Mouse (Mus musculus) left cerebral cortex, postnatal 14 days (tissue): ENCODE measurements around the gene Tmem62. TPM values are rescaled to one million over a fixed set of nuclear protein-coding genes. Genes with fewer than 3 reads are reported as not detected.
"Not testable (repeated sequence)": the region's sequence is repeated elsewhere in the genome, so short reads cannot be mapped to it uniquely, and the experiment has no call there.

Source experiments
- DNase-seq, 2 experiments: peaks; one replicate each; pipeline ENCODE4 v3.0.0; 2021 to 2022; ENCODE audit warnings: low spot score in 2 of 2, mixed read lengths in 1 of 2
- intact Hi-C: fragments of 180-260 bp; cut with DNase I; formaldehyde crosslinking; loops from one replicate; pipeline ENCODE4 v1.15.1; 2025
- total RNA-seq, 2 experiments: library from RNA; stranded (reverse); gene quantifications; 2 replicates each; pipeline ENCODE4 v1.2.3; 2021

Tmem62 gene
- total RNA-seq, 2 experiments from 2014 or later: 23.9 to 24.4 TPM

DNA sequence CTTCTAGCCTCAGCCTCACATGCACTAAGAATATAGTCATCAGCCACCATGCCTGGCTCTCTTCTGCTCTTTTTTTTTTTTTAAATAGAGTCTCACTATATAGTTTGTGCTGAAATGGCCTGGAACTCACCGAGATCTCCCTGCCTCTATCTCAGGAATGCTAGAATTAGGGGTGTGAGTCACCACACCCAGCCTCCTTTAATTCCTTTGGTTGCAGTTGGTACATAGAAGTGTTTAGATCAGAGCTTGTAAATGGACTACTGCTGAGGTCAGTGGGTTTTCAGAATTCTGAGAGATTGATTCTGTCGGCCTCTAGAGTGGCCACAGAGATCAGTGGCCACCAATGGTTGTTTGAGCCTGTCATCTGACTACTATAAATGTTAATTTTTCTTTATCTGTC, 4.0 kb downstream of the Tmem62 start:
- no peak for DNase-seq
- intact Hi-C loops: no loop called here

DNA sequence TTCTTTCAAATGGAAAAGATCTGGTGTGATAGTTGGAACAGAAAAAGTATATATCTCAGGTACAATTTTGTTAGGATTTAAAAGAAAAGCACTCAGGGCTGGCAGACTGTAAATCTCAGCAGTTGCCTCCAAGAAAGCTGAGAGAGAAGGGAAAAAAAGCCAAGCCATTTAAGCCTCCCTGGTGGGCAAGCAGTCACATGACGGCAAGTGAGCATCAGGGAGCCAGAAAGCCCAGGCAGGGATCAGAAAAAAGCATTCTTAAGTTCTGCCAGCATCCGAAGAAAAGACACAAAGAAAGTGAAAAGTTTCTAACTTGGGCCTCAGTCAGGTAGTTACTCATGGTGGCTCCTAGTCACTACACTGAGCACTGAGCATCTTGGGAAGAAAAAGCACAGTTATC, 6.8 kb downstream of the Tmem62 start:
- no peak for DNase-seq
- intact Hi-C loops: no loop called here

DNA sequence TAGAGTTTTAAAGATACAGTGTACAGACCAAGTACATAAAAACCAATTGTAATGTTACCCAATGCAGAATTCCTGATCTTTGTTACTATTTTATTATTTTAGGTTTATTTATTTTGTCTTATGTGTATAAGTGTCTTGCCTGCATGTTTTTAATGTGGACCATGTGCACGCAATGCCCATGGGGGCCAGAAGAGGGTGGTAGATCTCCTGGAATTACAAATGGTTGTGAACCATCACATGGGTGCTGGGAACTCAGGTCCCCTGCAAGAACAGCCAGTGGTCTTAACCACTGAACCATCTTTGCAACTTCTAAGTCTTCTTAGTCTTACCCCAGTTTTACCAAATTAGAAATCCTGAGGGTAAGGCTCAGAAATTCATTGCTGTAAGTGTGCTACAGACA, 8.4 kb downstream of the Tmem62 start:
- no peak for DNase-seq
- intact Hi-C loops: no loop called here

DNA sequence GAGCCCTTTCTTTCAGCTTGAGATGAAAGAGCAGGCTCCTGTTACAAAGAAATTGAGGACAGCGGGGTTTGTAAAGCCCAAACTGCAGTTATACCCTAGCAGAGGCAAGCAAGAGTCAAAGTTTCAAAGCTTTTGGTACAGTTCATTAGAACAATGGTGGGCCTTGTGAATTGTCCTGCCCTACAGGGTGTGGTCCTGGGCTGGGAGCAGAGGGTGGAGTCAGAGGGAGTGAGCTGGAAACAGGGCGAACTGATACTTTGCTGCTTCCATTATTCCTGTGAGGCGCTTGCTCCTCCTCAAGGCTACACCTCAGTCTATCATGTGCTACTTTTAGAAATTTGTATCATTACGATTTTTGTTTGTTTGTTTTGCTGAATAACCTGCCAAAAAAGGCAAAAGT, 14.4 kb downstream of the Tmem62 start:
- DNase-seq: no peak
- intact Hi-C loops: no loop called here

DNA sequence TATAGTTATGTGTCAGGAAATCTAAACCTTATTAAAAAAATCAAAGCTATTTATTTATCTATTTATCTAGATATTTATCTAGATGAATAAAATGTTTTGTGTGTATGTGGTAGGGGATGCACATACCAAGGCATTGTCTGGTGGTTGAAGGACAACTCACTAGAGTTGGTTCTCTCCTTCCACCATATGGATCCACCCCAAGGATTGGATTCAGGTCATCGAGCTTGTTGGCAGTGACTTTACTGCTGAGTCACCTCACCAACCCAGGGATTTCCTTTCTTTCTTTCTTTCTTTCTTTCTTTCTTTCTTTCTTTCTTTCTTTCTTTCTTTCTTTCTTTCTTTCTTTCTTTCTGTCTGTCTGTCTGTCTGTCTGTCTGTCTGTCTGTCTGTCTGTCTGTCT, 19.8 kb downstream of the Tmem62 start:
- DNase-seq, intact Hi-C loops: not testable (repeated sequence)

DNA sequence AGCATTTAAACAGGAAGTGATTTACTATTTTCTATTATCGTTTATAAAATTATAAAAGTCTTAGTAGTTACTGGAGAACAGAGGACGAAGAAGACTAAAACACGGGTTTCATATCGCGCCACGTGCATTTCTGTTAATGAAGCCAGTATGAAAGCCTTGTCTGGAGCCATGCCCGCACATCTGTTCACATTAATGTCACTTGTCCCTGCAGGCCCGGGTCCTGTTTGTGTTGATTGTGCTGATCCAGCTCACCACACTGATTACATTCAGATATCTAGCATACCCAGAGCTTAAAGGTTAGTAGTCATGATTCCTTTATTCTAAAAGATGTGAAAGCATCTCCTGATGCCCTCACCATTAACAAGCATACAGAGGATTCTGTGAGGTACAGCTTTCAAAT, 22.0 kb downstream of the Tmem62 start:
- no peak for DNase-seq
- intact Hi-C loops: no loop called here

DNA sequence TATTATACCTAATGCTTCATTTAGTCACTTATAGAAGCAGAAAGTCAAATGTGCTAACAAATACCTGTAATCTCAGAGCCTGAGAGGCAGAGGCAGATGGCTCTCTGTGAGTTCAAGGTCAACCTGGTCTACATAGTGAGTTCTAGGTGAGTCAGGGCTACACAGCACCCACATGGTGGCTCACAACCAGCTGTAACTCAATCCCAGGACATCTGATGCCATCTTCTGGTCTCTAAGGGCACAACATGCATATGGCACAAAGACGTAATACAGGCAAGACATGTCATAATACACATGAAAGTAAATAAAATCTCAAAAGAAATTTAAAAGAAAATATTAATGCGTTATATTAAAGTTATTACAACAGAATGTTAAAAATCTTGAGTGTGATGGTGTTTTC, 26.8 kb downstream of the Tmem62 start:
- intact Hi-C loops: no loop called here
- peak in 1 of 2 experiments; percentile 27 for DNase-seq

DNA sequence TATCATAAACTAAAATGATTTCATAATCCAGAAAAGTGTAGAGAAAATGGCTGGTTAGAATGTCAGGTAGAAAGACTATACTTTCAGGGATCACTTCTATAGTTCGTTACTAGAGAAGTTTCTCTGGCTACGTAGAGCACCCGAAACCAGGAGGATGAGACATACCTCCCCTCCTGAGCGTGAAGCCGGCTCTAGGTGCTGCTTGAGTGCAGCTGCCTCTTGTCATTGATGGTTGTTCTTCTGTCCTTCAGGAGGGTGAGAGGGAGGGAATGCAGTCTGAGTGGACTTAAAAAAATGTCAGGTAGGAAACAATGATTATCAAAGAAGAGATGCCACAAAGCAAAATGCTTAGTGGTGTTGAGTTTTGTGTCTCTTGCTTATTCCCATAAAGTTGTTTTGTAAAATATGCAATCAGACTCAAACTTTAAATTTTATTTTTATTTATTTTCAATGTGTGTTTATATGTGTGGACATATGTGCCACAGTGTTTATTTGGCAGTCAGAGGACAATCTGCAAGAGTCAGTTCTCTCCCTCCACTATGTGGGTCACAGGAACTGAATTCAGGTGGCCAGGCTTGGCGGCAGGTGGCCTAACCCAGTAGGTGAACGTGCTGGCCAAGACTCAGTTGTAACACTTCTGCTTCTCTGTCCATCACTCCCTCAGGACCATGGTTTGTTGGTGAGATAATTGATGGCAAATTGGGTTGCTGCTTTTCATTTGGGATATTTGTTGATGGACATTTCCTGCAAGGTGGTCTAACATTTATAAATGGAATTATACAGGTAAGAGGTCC, 27.4 kb downstream of the Tmem62 start:
- intact Hi-C loops: no loop called here
- no peak for DNase-seq

DNA sequence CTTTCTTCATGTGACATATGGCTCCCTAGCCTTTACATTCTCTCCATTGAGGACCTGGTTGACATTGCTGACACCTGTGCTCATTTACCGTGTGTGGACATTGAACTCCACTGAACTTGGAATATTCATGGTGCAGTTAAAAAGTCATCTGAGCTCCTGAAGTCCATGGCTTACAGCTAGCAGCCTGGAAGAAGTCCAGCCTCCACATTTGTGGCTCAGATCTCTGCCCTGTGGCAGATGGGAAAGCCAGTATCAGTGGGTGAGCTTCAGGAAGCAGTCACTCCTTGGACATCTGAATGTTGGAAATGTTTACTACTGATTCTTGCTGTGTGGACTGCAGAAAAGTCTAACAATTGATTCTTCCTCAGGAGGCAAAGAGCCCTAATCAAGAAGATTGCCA, 30.2 kb downstream of the Tmem62 start:
- intact Hi-C loops: no loop called here
- no peak for DNase-seq

DNA sequence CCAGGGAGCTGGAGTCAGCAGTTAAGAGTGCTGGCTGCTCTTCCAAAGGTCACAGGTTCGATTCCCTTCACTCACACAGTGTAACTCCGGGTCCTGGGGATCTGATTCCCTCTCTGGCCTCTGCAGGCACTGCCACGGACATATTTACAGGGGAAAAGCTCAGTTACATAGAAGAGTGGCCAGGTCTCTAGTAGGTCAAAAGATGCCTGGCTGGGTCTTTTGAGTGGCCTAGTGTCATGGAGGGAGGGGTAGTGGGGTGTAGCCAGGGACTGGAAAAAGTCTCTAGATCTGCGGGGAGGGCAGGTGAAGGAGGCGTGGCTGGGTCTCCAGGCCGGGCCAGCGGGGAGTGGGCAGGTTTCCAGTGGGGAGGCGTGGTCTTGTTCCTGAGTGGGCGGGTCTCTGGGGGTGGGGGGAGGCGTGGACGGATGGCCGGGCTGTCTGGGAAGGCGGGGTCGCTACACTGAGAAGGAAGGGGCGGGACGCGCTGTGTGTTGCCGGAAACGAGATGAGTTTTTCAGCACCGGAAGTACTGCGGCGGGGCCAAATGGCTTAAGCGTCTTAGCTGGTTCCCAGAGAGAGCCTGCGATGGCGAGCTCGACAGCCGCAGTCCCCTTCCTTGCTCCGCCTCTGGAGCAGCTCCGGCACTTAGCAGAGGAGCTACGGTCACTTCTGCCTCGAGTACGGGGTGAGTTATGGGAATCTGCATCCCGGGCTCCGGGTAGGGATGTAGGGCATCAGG, 31.3 kb downstream of the Tmem62 start, which contains the start of gene Ccndbp1:
Ccndbp1 (plus strand) TSS at position 479 of the 739 bp plus-strand sequence.
- intact Hi-C loops: no loop called here
- DNase-seq: peak; percentile 79 to 84

DNA sequence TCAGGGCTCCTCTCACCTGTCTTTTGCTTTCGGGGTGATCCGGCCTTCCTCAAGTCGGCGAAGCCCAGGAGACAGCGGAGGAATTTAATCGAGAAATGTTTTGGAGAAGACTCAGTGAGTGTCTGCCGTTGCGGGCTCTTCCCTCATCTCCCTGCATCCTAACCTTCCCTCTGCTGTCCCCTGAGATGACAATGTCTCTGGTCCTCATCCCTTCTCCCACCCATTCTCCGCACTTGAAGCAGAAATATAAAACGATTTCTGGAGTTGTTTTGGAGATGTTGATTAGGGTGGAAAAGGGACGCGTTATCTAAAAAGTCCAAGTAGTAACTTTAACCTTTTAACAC, 31.8 kb downstream of the Tmem62 start:
- intact Hi-C loops: no loop called here
- no peak for DNase-seq

DNA sequence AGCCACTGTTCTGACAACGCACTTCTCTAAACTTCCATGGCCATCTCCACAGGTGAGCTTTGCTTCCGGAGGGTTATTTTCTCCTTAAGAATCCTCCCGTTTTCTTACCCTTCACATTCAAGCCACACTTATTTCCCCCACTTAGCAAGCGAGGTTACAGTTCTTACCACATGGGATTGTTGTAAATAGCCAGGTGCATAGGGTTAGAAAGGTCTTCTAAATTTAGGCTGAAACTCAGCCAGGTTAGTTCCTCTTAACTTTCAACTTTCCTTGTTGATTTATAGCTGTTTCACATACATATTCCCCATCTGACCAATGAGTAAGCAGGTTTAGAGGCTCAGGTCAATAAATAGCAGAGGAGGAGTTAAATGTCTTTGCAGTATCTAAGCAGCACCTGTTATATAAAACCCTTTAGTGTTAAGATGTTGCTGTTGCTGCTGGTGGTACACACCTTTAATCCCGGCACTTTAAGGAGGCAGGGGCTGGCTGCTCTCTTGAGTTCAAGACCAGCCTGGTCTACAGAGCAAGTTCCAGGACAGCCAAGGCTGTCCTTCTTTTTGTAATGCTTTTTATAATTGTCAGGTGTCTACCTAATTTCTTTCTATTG, 32.4 kb downstream of the Tmem62 start:
- intact Hi-C loops: no loop called here
- DNase-seq: no peak

DNA sequence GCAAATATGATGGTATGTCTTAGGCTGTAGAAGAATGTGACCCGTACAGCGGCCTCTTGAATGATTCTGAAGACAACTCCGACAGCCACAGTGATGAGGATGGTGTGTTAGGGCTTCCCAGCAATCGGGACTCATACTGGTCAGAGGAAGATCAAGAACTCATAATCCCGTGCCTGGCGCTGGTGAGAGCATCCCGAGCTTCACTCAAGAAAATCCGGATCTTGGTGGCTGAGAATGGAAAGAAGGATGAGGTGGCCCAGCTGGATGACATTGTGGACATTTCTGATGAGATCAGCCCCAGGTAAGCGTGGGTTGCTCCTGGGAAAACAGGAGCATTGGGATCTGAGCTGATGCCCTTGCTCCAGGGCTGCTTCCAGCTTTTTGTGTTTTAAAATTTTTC, 35.9 kb downstream of the Tmem62 start:
- intact Hi-C loops: no loop called here
- no peak for DNase-seq

DNA sequence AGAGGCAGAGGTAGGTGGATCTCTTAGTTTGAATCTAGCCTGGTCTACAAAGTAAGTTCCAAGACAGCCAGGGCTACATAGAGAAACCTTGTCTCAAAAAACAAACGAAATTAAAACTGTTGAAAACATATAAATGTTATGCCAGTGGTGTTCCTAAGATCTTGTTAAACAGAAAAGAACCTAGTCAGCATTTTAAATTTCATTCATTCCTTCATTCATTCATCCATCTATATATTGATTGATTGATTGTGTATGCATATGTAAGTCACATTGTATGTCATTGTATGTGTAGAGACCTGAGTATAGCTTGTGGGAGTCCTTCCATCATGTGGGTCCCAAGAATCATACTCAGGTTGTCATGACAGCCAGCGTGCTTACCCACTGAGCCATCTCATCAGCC, 38.7 kb downstream of the Tmem62 start:
- intact Hi-C loops: no loop called here
- no peak for DNase-seq

DNA sequence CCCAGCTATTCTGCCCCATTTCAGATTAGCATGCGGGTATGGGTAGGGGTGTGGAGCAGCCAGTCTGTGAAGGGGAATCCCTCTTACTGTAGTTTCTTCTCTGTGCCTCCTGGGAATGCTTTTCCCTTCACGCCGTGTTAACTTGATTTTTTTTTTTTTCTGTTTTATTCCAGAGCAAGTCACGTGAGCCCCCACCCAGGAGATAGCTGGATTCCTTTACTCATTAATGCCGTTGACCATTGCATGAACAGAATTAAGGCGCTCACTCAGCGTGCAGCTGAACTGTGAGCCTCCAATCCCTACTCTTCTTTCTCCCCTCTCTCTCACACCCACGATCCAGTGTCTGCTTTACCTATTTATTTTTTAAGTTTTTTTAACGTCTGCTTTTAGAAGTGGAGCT, 39.4 kb downstream of the Tmem62 start:
- no peak for DNase-seq
- intact Hi-C loops: no loop called here

DNA sequence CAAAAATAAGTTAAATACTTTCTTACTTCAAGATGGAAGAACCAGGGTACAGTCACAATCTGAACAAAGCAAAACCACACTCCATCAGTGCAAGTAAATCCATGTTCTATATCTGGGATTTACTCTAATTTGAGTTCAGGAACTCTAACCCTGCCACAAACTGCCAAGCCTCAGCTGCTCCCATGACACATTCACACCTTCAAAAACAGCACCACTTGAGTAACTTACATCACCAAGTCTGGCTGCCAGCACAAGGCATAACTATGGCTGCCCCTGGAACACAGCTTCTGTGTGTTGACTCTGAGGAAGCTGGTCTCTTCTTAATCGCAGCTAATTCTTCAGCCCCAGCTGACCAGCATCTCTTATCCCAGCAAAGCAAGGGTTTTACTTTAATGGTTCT, 40.3 kb downstream of the Tmem62 start:
- intact Hi-C loops: no loop called here

DNA sequence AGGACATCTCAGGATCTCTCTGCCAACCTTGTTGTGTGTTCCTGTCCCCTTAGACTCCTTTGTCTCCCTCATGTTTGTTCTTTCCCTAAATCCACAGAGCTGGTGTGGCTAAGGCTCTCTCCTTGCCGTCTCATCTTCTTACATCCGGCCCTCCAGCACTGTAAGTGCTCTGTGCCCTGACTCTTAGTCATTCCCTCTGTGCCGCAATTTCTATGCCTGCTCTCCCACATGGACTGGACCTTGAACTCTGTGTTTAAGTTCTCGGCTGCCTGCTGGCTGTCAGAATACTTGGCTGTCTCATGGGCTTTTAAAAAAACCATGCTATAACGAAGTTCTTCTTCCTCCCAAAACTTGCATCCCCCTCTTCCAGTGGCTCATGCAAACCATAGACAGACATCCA, 46.1 kb downstream of the Tmem62 start:
- intact Hi-C loops: no loop called here
- DNase-seq: no peak

More for the DNA sequence above, 40.3 kb downstream of the Tmem62 start:
- no peak for DNase-seq

DNA sequence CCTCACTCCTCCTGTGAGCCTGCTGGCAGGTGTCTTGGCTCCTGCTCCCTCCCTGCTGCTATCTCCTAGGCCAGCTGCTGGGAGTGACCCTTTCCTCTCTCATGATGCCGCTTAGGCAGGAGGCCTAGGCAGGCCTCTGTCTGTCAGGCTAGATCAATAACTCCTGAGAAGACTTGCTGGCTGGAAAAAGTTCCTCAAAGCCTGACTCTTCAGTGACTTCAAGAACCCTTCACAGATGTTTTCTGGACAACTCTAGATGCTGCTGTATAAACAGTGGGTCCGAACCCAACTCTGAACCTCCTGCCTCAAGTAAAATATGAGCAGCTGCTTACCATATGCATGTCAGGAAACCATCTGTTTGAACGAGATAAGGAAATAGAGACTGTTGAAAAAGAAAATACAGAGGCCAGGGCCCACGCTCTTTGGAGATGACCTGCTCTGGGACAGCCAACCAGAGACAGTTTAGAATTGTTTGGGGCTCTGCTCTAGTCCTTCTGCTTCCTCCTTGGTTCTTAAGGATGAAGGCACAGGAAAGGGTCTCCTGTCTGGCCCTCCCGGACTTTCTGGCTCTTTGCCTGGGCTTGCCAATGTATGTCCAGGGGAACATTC, 60.0 kb downstream of the Tmem62 start, which contains the start of gene Epb42:
Epb42 (minus strand) TSS at position 340 of the 609 bp plus-strand sequence.
- intact Hi-C loops: no loop called here
- DNase-seq: no peak

DNA sequence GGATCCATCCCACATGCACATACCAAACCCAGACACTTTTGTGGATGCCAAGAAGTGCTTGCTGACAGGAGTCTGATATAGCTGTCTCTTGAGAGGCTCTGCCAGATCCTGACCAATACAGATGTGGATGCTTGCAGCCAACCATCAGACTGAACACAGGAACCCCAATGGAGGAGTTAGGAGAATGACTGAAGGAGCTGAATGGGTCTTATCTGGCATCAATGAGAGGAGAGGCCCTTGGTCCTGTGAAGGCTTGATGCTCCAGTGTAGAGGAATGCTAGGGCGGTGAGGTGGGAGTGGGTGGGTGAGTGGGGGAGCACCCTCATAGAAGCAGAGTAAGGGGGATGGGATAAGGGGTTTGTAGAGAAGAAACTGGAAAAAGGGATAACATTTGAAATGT, 62.0 kb downstream of the Tmem62 start:
- intact Hi-C loops, DNase-seq: not testable (repeated sequence)

DNA sequence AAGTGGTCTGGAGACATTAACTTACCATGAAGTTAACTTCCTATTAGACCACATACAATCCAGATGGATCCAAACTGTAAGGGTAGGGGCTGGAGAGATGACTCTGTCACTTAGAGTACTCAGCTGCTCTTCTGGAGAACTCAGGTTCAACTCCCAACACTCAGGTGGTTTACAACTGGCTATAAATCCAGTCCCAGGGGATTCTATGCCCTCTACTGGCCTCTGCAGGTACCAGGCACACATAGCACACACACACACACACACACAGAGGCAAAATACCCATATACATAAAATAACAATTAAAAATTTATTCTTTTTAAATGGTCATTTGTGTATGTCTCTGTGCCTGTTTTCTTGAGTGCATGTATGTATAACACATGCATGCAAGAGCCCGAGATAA, 62.6 kb downstream of the Tmem62 start:
- intact Hi-C loops: no loop called here
- no peak for DNase-seq
